Mouse (Mus musculus): ENCODE data around the gene Ndufaf2. TPM values are rescaled to one million over a fixed set of nuclear protein-coding genes. Genes with fewer than 3 reads are reported as not detected.

The Ndufaf2 gene
- total and polyA plus RNA-seq, 3 experiments: 13.7 to 55.8 (median 23.6) TPM

- H3K36me3 ChIP-seq (replicated peaks): no peaks in the 10 kb centered on the region
- DNase-seq (ENCODE audit: low spot score): no peak
- no peak for ATAC-seq (ENCODE audit: extremely low read depth, insufficient number of reproducible peaks, low FRiP score, poor library complexity, severe bottlenecking)
- H3K4me3 ChIP-seq (ENCODE audit: low read depth, low read length): no peak overlapping the region
- H3K9me3 ChIP-seq (replicated peaks): no peaks in the 10 kb centered on the region
- H3K27me3 ChIP-seq (ENCODE audit: insufficient read depth, low read length): no peaks in the 10 kb centered on the region
- TF ChIP-seq CTCF (IDR thresholded peaks at IDR 0.05; ENCODE audit: low read depth, low read length): no peak
- no peak for TF ChIP-seq POLR2AphosphoS5 (IDR thresholded peaks at IDR 0.05; ENCODE audit: insufficient replicate concordance, low read depth, low read length)
- no peak for TF ChIP-seq GATA2 (IDR thresholded peaks at IDR 0.05; ENCODE audit: borderline replicate concordance, low read depth, low read length)
- TF ChIP-seq GATA1 (IDR thresholded peaks at IDR 0.05; ENCODE audit: borderline replicate concordance, low read length): no peak
- no peak for TF ChIP-seq TAL1 (conservative IDR thresholded peaks at IDR 0.05; ENCODE audit: low read depth, low read length)
- no peaks in the 10 kb centered on the region for H3K4me1 ChIP-seq (ENCODE audit: insufficient read depth, low read depth, low read length)
These were observed 94.1 kb downstream of the Ndufaf2 start for GRCm38 (mm10) chr13:108064331-108064730.

GRCm38 (mm10) chr13:108063374-108064134 lies 94.9 kb downstream of the Ndufaf2 start:
- ATAC-seq (ENCODE audit: extremely low read depth, insufficient number of reproducible peaks, low FRiP score, poor library complexity, severe bottlenecking) (no peak), DNase-seq (ENCODE audit: low spot score) (no peak)
- no peaks in the 10 kb centered on the region for H3K27me3 ChIP-seq (ENCODE audit: insufficient read depth, low read length)
- H3K4me1 ChIP-seq (ENCODE audit: insufficient read depth, low read depth, low read length): no peaks in the 10 kb centered on the region
- no peak overlapping the region for H3K4me3 ChIP-seq (ENCODE audit: low read depth, low read length)
- H3K36me3 ChIP-seq (replicated peaks): no peaks in the 10 kb centered on the region
- TF ChIP-seq TAL1 (conservative IDR thresholded peaks at IDR 0.05; ENCODE audit: low read depth, low read length) (no peak), POLR2AphosphoS5 (IDR thresholded peaks at IDR 0.05; ENCODE audit: insufficient replicate concordance, low read depth, low read length) (no peak), CTCF (IDR thresholded peaks at IDR 0.05; ENCODE audit: low read depth, low read length) (no peak), GATA2 (IDR thresholded peaks at IDR 0.05; ENCODE audit: borderline replicate concordance, low read depth, low read length) (no peak), GATA1 (IDR thresholded peaks at IDR 0.05; ENCODE audit: borderline replicate concordance, low read length) (no peak)
- no peaks in the 10 kb centered on the region for H3K9me3 ChIP-seq (replicated peaks)

GRCm38 (mm10) chr13:108062900-108063299 lies 95.5 kb downstream of the Ndufaf2 start:
- no peak for TF ChIP-seq GATA1 (IDR thresholded peaks at IDR 0.05; ENCODE audit: borderline replicate concordance, low read length)
- no peak for TF ChIP-seq TAL1 (conservative IDR thresholded peaks at IDR 0.05; ENCODE audit: low read depth, low read length)
- TF ChIP-seq CTCF (IDR thresholded peaks at IDR 0.05; ENCODE audit: low read depth, low read length): no peak
- TF ChIP-seq GATA2 (IDR thresholded peaks at IDR 0.05; ENCODE audit: borderline replicate concordance, low read depth, low read length): no peak
- no peak for TF ChIP-seq POLR2AphosphoS5 (IDR thresholded peaks at IDR 0.05; ENCODE audit: insufficient replicate concordance, low read depth, low read length)

GRCm38 (mm10) chr13:108060936-108061578 lies 97.4 kb downstream of the Ndufaf2 start:
- H3K9me3 ChIP-seq (replicated peaks): no peaks in the 10 kb centered on the region
- H3K36me3 ChIP-seq (replicated peaks): peaks cover 2% of the 10 kb centered on the region
- no peak for ATAC-seq (ENCODE audit: extremely low read depth, insufficient number of reproducible peaks, low FRiP score, poor library complexity, severe bottlenecking)
- peaks cover 4% of the 10 kb centered on the region; the same call in 1 of the 2 replicates for H3K4me1 ChIP-seq (ENCODE audit: insufficient read depth, low read depth, low read length)
- TF ChIP-seq GATA2 (IDR thresholded peaks at IDR 0.05; ENCODE audit: borderline replicate concordance, low read depth, low read length): no peak
- no peak for TF ChIP-seq GATA1 (IDR thresholded peaks at IDR 0.05; ENCODE audit: borderline replicate concordance, low read length)
- no peak for TF ChIP-seq TAL1 (conservative IDR thresholded peaks at IDR 0.05; ENCODE audit: low read depth, low read length)
- no peak for TF ChIP-seq CTCF (IDR thresholded peaks at IDR 0.05; ENCODE audit: low read depth, low read length)
- no peak overlapping the region for H3K4me3 ChIP-seq (ENCODE audit: low read depth, low read length)
- no peaks in the 10 kb centered on the region for H3K27me3 ChIP-seq (ENCODE audit: insufficient read depth, low read length)
- DNase-seq (ENCODE audit: low spot score): no peak

More at GRCm38 (mm10) chr13:108062900-108063299, 95.5 kb downstream of the Ndufaf2 start:
- H3K4me1 ChIP-seq (ENCODE audit: insufficient read depth, low read depth, low read length): no peaks in the 10 kb centered on the region
- ATAC-seq (ENCODE audit: extremely low read depth, insufficient number of reproducible peaks, low FRiP score, poor library complexity, severe bottlenecking) (no peak), DNase-seq (ENCODE audit: low spot score) (no peak)
- no peaks in the 10 kb centered on the region for H3K9me3 ChIP-seq (replicated peaks)
- no peak overlapping the region for H3K4me3 ChIP-seq (ENCODE audit: low read depth, low read length)
- H3K27me3 ChIP-seq (ENCODE audit: insufficient read depth, low read length): no peaks in the 10 kb centered on the region
- H3K36me3 ChIP-seq (replicated peaks): no peaks in the 10 kb centered on the region

- peaks cover 2% of the 10 kb centered on the region for H3K36me3 ChIP-seq (replicated peaks)
- no peaks in the 10 kb centered on the region for H3K27me3 ChIP-seq (ENCODE audit: insufficient read depth, low read length)
- no peak overlapping the region for H3K4me3 ChIP-seq (ENCODE audit: low read depth, low read length)
- no peak for TF ChIP-seq GATA2 (IDR thresholded peaks at IDR 0.05; ENCODE audit: borderline replicate concordance, low read depth, low read length)
- TF ChIP-seq TAL1 (conservative IDR thresholded peaks at IDR 0.05; ENCODE audit: low read depth, low read length): no peak
- TF ChIP-seq GATA1 (IDR thresholded peaks at IDR 0.05; ENCODE audit: borderline replicate concordance, low read length): no peak
- no peak for TF ChIP-seq CTCF (IDR thresholded peaks at IDR 0.05; ENCODE audit: low read depth, low read length)
- no peak for TF ChIP-seq POLR2AphosphoS5 (IDR thresholded peaks at IDR 0.05; ENCODE audit: insufficient replicate concordance, low read depth, low read length)
- no peak for ATAC-seq (ENCODE audit: extremely low read depth, insufficient number of reproducible peaks, low FRiP score, poor library complexity, severe bottlenecking)
- peaks cover 4% of the 10 kb centered on the region; the same call in 1 of the 2 replicates for H3K4me1 ChIP-seq (ENCODE audit: insufficient read depth, low read depth, low read length)
- no peak for DNase-seq (ENCODE audit: low spot score)
- H3K9me3 ChIP-seq (replicated peaks): no peaks in the 10 kb centered on the region
These were observed 98.0 kb downstream of the Ndufaf2 start for GRCm38 (mm10) chr13:108060286-108060885.

DNA sequence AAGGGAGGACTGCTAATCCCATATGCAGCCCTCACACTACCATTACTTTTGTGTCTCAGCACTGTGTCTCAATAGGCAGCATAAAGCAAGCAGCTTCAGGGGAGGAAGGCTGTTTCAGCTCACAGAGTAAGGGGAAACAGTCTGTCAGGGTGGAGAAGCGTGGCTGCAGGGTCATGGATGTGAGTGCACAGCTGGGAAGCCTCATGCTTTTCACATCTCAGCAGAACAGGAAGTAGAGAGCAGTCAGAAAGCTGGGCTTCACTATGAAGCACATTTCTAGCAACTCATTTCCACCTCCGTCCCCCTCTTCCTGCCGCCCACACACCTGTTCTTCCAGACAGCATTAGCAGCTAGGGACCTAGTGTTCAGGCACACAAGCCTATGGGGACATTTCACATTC lies 101.5 kb downstream of the Ndufaf2 start:
- H3K9me3 ChIP-seq (replicated peaks): no peaks in the 10 kb centered on the region
- DNase-seq (ENCODE audit: low spot score) (no peak), ATAC-seq (ENCODE audit: extremely low read depth, insufficient number of reproducible peaks, low FRiP score, poor library complexity, severe bottlenecking) (no peak; the same call in 1 of the 2 replicates)
- peaks cover 4% of the 10 kb centered on the region; the same call in 1 of the 2 replicates for H3K4me1 ChIP-seq (ENCODE audit: insufficient read depth, low read depth, low read length)
- H3K36me3 ChIP-seq (replicated peaks): peaks cover 5% of the 10 kb centered on the region
- TF ChIP-seq CTCF (IDR thresholded peaks at IDR 0.05; ENCODE audit: low read depth, low read length) (no peak), GATA2 (IDR thresholded peaks at IDR 0.05; ENCODE audit: borderline replicate concordance, low read depth, low read length) (no peak), TAL1 (conservative IDR thresholded peaks at IDR 0.05; ENCODE audit: low read depth, low read length) (no peak), POLR2AphosphoS5 (IDR thresholded peaks at IDR 0.05; ENCODE audit: insufficient replicate concordance, low read depth, low read length) (no peak), GATA1 (IDR thresholded peaks at IDR 0.05; ENCODE audit: borderline replicate concordance, low read length) (no peak)
- H3K4me3 ChIP-seq (ENCODE audit: low read depth, low read length): no peak overlapping the region
- H3K27me3 ChIP-seq (ENCODE audit: insufficient read depth, low read length): no peaks in the 10 kb centered on the region
